Mouse (Mus musculus) hindbrain, embryonic 12.5 days (tissue): ENCODE results near the gene Kif18a. TPM values are rescaled to one million over a fixed set of nuclear protein-coding genes. Genes with fewer than 3 reads are reported as not detected.

Experiments used
- ATAC-seq: fragments of 200-750 bp; cut with Nextera tagmentation; 2 replicates; pipeline ENCODE4 v1.8.0; 2017; ENCODE audit warnings: moderate TSS enrichment; ENCODE audit not compliant: low FRiP score
- H3K27ac ChIP-seq: fragments of 300-500 bp; sonication (generic); 2 replicates; pipeline ENCODE4 v1.5.1; 2016; ENCODE audit warnings: mild to moderate bottlenecking
- H3K27me3 ChIP-seq: fragments of 300-500 bp; sonication (generic); 2 replicates; pipeline ENCODE4 v1.6.1; 2016; ENCODE audit warnings: mild to moderate bottlenecking
- H3K36me3 ChIP-seq: fragments of 300-500 bp; sonication (generic); 2 replicates; pipeline ENCODE4 v1.6.1; 2016; ENCODE audit warnings: mild to moderate bottlenecking
- H3K4me1 ChIP-seq: fragments of 300-500 bp; sonication (generic); 2 replicates; pipeline ENCODE4 v1.6.1; 2016
- H3K4me2 ChIP-seq: fragments of 300-500 bp; sonication (generic); replicated peaks from 2 replicates; pipeline ENCODE4 v1.6.1; 2016; ENCODE audit warnings: mild to moderate bottlenecking
- H3K4me3 ChIP-seq: fragments of 300-500 bp; sonication (generic); 2 replicates; pipeline ENCODE4 v1.5.1; 2016; ENCODE audit warnings: mild to moderate bottlenecking
- H3K9ac ChIP-seq: fragments of 300-500 bp; sonication (generic); 2 replicates; pipeline ENCODE4 v1.6.1; 2016; ENCODE audit warnings: mild to moderate bottlenecking, moderate library complexity
- H3K9me3 ChIP-seq: fragments of 300-500 bp; sonication (generic); replicated peaks from 2 replicates; pipeline ENCODE4 v1.6.1; 2016; ENCODE audit warnings: mild to moderate bottlenecking
- WGBS: fragments of 180-500 bp; shearing (Covaris S2); methylation state at CpG from one replicate; pipeline ENCODE4 v1.1.7; 2016; 5-methylcytosine and 5-hydroxymethylcytosine counted together
- polyA plus RNA-seq: library from polyadenylated mRNA; unstranded; fragments of >200 nt; fragmentation: Nextera tagmentation; extraction: Ambion mirVana; gene quantifications from 2 replicates; pipeline ENCODE4 v1.2.1, GENCODE M21; 2016

Gene Kif18a
- polyA plus RNA-seq, 1 experiment from 2014 or later: 23.2 TPM

DNA sequence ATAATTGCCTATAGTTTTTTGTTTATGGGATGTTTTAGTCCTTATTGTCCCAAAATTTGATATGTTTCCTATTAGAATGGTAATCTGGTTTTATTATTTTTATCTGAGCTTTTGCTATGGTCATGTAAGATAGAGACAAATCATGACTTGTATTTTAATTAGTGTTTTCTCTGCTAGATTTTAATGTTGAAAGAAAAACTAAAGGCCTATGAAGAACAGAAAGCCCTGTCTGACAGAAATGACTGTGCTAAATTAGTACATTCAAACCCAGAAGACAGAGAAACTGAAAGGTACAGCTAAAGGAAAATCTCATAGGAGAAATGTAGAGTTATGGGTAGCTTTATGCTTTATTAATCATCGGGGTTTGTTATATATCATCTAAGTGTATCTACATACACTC, 17.6 kb downstream of the Kif18a start:
- Histone ChIP-seq H3K36me3 (0 out of 2 replicates have a peak, but pooled peaks cover 2% of the 10 kb centered on the region), H3K9me3 (no peaks in the 10 kb centered on the region), H3K27me3 (no peaks in the 10 kb centered on the region), H3K27ac (no peak overlapping the region), H3K4me3 (no peak overlapping the region), H3K9ac (no peak overlapping the region), H3K4me2 (no peak overlapping the region), H3K4me1 (no peaks in the 10 kb centered on the region)
- WGBS: 94% methylated on average over 1 of the region's 1 CpGs
- ATAC-seq: no peak

GRCm38 (mm10) chr2:109302234-109302633, 21.7 kb downstream of the Kif18a start:
- H3K27me3 ChIP-seq: no peaks in the 10 kb centered on the region
- ATAC-seq: no peak
- no peaks in the 10 kb centered on the region for H3K9me3 ChIP-seq
- H3K27ac ChIP-seq: no peak overlapping the region
- H3K4me2 ChIP-seq: no peak overlapping the region
- peaks cover 4% of the 10 kb centered on the region for H3K36me3 ChIP-seq
- 93% methylated on average over 3 of the region's 3 CpGs for WGBS
- no peak overlapping the region for H3K9ac ChIP-seq
- H3K4me1 ChIP-seq: no peaks in the 10 kb centered on the region
- H3K4me3 ChIP-seq: no peak overlapping the region

- Histone ChIP-seq H3K9me3 (no peaks in the 10 kb centered on the region), H3K36me3 (peaks cover 4% of the 10 kb centered on the region), H3K4me2 (no peak overlapping the region), H3K4me1 (no peaks in the 10 kb centered on the region), H3K27me3 (no peaks in the 10 kb centered on the region), H3K4me3 (no peak overlapping the region), H3K9ac (no peak overlapping the region), H3K27ac (no peak overlapping the region)
- ATAC-seq: no peak
These were observed 23.1 kb downstream of the Kif18a start for GRCm38 (mm10) chr2:109303638-109304037.

- Histone ChIP-seq H3K27me3 (no peaks in the 10 kb centered on the region), H3K27ac (no peak overlapping the region), H3K4me2 (no peak overlapping the region), H3K9me3 (no peaks in the 10 kb centered on the region), H3K36me3 (peaks cover 14% of the 10 kb centered on the region), H3K9ac (no peak overlapping the region), H3K4me1 (no peaks in the 10 kb centered on the region), H3K4me3 (no peak overlapping the region)
- 95% methylated on average over 5 of the region's 5 CpGs for WGBS
- no peak for ATAC-seq
These were observed 30.8 kb downstream of the Kif18a start for GRCm38 (mm10) chr2:109311369-109311768.

DNA sequence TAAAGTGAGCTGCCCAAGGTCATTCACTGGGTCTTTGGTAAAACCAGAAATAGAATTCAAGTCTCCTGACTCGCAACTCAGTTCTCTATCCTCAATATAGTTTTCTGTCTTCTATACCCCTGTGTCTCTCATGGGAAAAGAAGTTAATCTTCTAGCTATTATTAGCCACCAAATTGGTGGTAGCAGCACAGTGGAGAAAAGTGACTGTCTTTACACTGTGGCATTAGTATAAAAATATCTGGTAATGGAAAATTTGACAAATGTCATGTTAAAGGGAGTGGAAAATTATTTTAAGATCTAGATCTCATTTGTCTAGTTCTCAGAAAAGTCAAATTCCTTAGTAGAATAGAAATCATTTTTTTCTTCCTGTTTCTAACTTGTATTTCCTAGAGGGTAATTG, 51.3 kb downstream of the Kif18a start:
- Histone ChIP-seq H3K9me3 (no peaks in the 10 kb centered on the region), H3K27ac (no peak overlapping the region), H3K36me3 (peaks cover 7% of the 10 kb centered on the region; the same call in 1 of the 2 replicates), H3K27me3 (no peaks in the 10 kb centered on the region), H3K9ac (no peak overlapping the region), H3K4me2 (no peak overlapping the region), H3K4me1 (no peaks in the 10 kb centered on the region), H3K4me3 (no peak overlapping the region)
- ATAC-seq: no peak
- WGBS: 90% methylated on average over 1 of the region's 1 CpGs

DNA sequence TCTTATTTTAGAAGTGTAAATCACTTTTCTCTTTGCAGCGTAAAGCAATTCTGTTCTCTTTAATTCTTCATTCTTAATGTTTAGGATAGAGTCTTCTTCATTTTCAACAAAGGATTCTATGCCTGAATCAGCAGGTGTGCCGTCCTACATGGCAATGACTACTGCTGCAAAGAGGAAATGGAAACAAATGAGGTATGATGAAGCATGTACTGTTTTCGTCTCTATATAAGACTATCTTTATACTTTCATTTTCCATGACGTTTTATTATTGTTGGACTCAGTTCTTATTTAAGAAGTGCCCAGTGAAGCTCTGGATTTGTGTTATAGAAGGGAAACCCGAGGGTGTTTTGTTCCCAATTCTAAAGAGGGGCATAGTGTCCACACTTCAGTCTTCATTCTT, 53.7 kb downstream of the Kif18a start:
- Histone ChIP-seq H3K4me1 (no peaks in the 10 kb centered on the region), H3K27ac (no peak overlapping the region), H3K9ac (no peak overlapping the region), H3K9me3 (no peaks in the 10 kb centered on the region), H3K36me3 (peaks cover 7% of the 10 kb centered on the region; the same call in 1 of the 2 replicates), H3K4me2 (no peak overlapping the region), H3K27me3 (no peaks in the 10 kb centered on the region), H3K4me3 (no peak overlapping the region)
- 97% methylated on average over 5 of the region's 5 CpGs for WGBS
- ATAC-seq: no peak

GRCm38 (mm10) chr2:109335765-109336164, 55.2 kb downstream of the Kif18a start:
- no peak for ATAC-seq
- Histone ChIP-seq H3K4me2 (no peak overlapping the region), H3K9ac (no peak overlapping the region), H3K9me3 (no peaks in the 10 kb centered on the region), H3K4me3 (no peak overlapping the region), H3K27me3 (no peaks in the 10 kb centered on the region), H3K4me1 (no peaks in the 10 kb centered on the region), H3K27ac (no peak overlapping the region), H3K36me3 (peaks cover 10% of the 10 kb centered on the region)
- WGBS: 96% methylated on average over 1 of the region's 1 CpGs

- H3K27ac ChIP-seq: no peak overlapping the region
- no peak for ATAC-seq
- no peak overlapping the region for H3K4me3 ChIP-seq
- H3K4me1 ChIP-seq: no peaks in the 10 kb centered on the region
- peaks cover 2% of the 10 kb centered on the region; the same call in 1 of the 2 replicates for H3K36me3 ChIP-seq
- H3K27me3 ChIP-seq: no peaks in the 10 kb centered on the region
- no peak overlapping the region for H3K4me2 ChIP-seq
- WGBS: 72% methylated on average over 4 of the region's 4 CpGs
- no peak overlapping the region for H3K9ac ChIP-seq
- no peaks in the 10 kb centered on the region for H3K9me3 ChIP-seq
These were observed 64.8 kb downstream of the Kif18a start for GRCm38 (mm10) chr2:109345386-109345785.

DNA sequence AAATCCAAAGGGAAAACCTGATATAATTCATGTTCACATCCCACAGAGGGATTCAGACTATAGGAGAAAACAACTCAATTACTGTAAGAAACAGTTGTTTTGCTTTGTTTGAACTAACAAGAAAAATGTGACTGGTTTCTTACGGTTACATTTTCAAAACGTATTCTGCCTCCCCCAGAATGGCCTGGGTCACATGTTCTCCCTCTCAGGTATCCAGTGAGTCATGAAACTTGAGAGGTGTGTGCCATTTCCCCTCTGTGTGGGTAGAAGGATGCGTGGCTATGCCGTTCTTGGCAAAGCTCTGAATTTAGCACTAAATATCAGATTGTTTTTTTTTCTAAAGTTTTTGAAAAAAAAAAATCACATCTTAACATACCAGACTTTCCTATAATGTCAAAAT, 68.2 kb downstream of the Kif18a start:
- Histone ChIP-seq H3K27me3 (no peaks in the 10 kb centered on the region), H3K27ac (no peak overlapping the region), H3K36me3 (no peaks in the 10 kb centered on the region), H3K4me1 (no peaks in the 10 kb centered on the region), H3K9me3 (no peaks in the 10 kb centered on the region), H3K9ac (no peak overlapping the region), H3K4me2 (no peak overlapping the region), H3K4me3 (no peak overlapping the region)
- 72% methylated on average over 4 of the region's 4 CpGs for WGBS
- no peak for ATAC-seq

DNA sequence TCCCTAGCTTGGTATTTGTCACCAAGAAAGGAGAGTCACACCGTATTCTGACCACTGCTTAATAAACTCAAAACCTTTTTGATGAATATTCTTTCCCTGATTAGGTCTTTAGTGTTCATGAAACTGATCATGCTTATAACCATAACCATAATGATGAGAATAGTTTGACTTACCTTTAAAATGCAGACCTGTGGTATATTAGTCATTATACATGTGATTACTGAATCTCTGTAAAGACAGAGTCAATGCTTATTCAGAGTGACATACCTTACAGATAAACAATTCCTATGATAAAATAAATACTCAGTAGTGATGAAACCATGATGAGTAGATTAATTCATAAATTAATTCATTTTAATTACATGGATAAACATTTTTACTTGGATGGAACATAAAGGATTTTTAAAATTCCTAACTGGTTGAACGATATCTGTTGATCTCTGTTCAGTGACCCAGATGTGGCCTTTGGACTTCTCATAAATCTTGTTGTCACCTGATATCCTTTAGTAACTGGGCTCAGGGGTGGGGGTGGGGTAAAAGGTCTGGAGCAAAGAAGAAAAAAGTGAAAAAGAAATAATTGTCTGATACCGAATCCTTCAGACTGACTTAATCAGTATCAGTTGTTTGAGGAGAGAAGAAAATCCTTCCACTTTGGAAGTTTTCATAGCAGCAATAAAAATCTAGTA, 78.1 kb downstream of the Kif18a start:
- no peak for ATAC-seq

DNA sequence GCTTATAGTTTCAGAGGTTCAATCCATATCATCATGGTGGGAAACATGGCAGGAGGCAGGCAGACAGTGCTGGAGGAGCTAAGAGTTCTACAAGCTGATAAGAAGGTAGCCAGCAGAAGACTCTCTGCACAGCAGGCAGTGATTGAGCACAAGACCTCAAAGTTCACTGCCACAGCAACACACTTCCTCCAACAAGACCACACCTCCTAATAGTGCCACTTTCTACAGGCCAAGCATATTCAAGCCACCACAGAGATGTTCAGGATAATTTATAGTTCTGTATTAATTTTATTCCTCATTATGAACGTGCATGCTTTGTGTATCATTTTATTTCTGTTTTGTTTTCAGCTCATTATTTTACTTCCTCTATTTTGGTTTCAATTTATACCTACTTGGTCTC, 85.4 kb downstream of the Kif18a start:
- Histone ChIP-seq H3K4me1 (no peaks in the 10 kb centered on the region), H3K27ac (no peak overlapping the region), H3K9me3 (no peaks in the 10 kb centered on the region), H3K36me3 (no peaks in the 10 kb centered on the region), H3K9ac (no peak overlapping the region), H3K27me3 (no peaks in the 10 kb centered on the region), H3K4me3 (no peak overlapping the region), H3K4me2 (no peak overlapping the region)
- 87% methylated on average over 1 of the region's 1 CpGs for WGBS
- no peak for ATAC-seq

More for the DNA sequence above, 78.1 kb downstream of the Kif18a start:
- no peaks in the 10 kb centered on the region for H3K4me1 ChIP-seq
- no peaks in the 10 kb centered on the region for H3K9me3 ChIP-seq
- no peaks in the 10 kb centered on the region for H3K27me3 ChIP-seq
- H3K36me3 ChIP-seq: no peaks in the 10 kb centered on the region
- H3K9ac ChIP-seq: no peak overlapping the region
- no peak overlapping the region for H3K27ac ChIP-seq
- 51% methylated on average over 3 of the region's 3 CpGs for WGBS
- H3K4me2 ChIP-seq: no peak overlapping the region
- H3K4me3 ChIP-seq: no peak overlapping the region

DNA sequence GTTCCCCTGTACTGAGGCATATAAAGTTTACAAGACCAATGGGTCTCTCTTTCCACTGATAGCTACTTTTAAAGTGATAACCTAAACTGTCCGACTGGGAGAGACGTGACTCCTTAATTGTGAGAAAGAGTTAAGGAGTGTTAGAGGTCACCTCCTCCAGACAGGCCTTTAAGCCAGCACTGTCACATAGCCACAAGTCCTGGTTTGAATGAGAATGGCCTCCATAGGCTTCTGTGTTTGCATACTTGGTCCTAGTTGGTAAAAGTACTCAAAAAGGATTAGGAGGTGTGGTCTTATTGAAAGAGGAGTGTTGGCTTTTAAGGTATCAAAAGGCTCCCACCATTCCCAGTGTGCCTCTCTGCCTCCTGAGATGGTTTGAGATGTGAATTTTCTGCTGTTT, 94.3 kb downstream of the Kif18a start:
- Histone ChIP-seq H3K27ac (no peak overlapping the region), H3K9ac (no peak overlapping the region), H3K4me3 (no peak overlapping the region), H3K36me3 (no peaks in the 10 kb centered on the region), H3K9me3 (no peaks in the 10 kb centered on the region), H3K4me2 (no peak overlapping the region), H3K27me3 (no peaks in the 10 kb centered on the region), H3K4me1 (no peaks in the 10 kb centered on the region)
- ATAC-seq: no peak
- 32% methylated on average over 2 of the region's 2 CpGs for WGBS

DNA sequence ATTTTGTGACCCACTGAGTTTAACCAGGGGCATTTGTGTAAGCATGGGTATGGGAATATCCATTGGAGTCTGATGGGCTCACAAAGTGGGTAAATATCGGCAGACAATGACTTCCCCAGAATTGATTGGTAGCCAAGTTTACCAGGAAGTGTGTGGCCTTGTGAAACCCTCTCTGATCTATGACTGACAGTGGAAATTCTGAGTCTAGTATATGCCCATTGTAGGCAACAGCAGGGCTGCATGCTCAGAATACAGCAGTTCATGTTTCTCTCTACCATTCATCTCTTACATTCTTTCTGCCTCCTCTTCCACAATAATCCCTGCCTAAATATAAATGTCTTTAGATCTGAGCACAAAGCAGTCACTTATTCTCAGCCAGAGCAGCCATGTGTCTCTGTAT, 103.5 kb downstream of the Kif18a start:
- no peak overlapping the region for H3K4me3 ChIP-seq
- no peak overlapping the region for H3K4me2 ChIP-seq
- ATAC-seq: no peak
- H3K9ac ChIP-seq: no peak overlapping the region
- no peak overlapping the region for H3K27ac ChIP-seq
- no peaks in the 10 kb centered on the region for H3K36me3 ChIP-seq
- H3K9me3 ChIP-seq: no peaks in the 10 kb centered on the region
- H3K27me3 ChIP-seq: no peaks in the 10 kb centered on the region
- H3K4me1 ChIP-seq: no peaks in the 10 kb centered on the region
- 72% methylated on average over 1 of the region's 1 CpGs for WGBS
